Mouse (Mus musculus) liver, embryonic 14.5 days (tissue): Measurements from ENCODE around the gene Rbm38. TPM values are rescaled to one million over a fixed set of nuclear protein-coding genes. Genes with fewer than 3 reads are reported as not detected.
A peak's percentile ranks its signal among the peaks of the same experiment; 100 is the strongest.

ENCODE experiments used
- ATAC-seq: fragments of 200-750 bp; cut with Nextera tagmentation; 2 replicates; pipeline ENCODE4 v1.8.0; 2017; ENCODE audit warnings: moderate number of reproducible peaks, mild to moderate bottlenecking, moderate library complexity; ENCODE audit not compliant: insufficient read depth
- DNase-seq, 3 experiments: peaks; one replicate each; pipeline ENCODE4 v3.0.0-alpha.2; 2012 to 2013; ENCODE audit warnings: low read depth in 3 of 3, low spot score in 3 of 3
- H3K27ac ChIP-seq: fragments of 300-500 bp; sonication (generic); 2 replicates; pipeline ENCODE4 v1.5.1; 2014; ENCODE audit warnings: moderate library complexity, mild to moderate bottlenecking, control low read depth, inconsistent platforms
- H3K27me3 ChIP-seq: fragments of 300-500 bp; sonication (generic); 2 replicates; pipeline ENCODE4 v1.6.1; 2014; ENCODE audit warnings: mild to moderate bottlenecking, low read length, moderate library complexity; ENCODE audit not compliant: control insufficient read depth, insufficient read depth
- H3K36me3 ChIP-seq: fragments of 300-500 bp; sonication (generic); replicated peaks from 2 replicates; pipeline ENCODE4 v1.6.1; 2014; ENCODE audit warnings: low read depth; ENCODE audit not compliant: control insufficient read depth, insufficient read depth
- H3K4me1 ChIP-seq, 2 experiments: fragments of 200-500 bp in 1 of 2; fragments of 300-500 bp in 1 of 2; sonication (generic) in 1 of 2; replicated peaks; 2 replicates each; pipeline ENCODE4 v1.6.1; 2012 to 2014; ENCODE audit warnings: antibody characterized with exemption in 1 of 2, inconsistent platforms in 1 of 2, low read length in 1 of 2; ENCODE audit not compliant: control insufficient read depth in 2 of 2, insufficient read depth in 2 of 2
- H3K4me2 ChIP-seq: fragments of 300-500 bp; sonication (generic); 2 replicates; pipeline ENCODE4 v1.6.1; 2014; ENCODE audit warnings: low read depth, mild to moderate bottlenecking, control low read depth, moderate library complexity
- H3K4me3 ChIP-seq, 2 experiments: fragments of 200-500 bp in 1 of 2; fragments of 300-500 bp in 1 of 2; sonication (generic) in 1 of 2; 2 replicates each; pipeline ENCODE4 v1.5.1; 2012 to 2014; ENCODE audit warnings: low read depth in 2 of 2, low read length in 2 of 2, mild to moderate bottlenecking in 2 of 2, control low read depth in 1 of 2, inconsistent platforms in 1 of 2, moderate library complexity in 1 of 2; ENCODE audit not compliant: insufficient read depth in 1 of 2
- H3K9ac ChIP-seq: fragments of 300-500 bp; sonication (generic); replicated peaks from 2 replicates; pipeline ENCODE4 v1.6.1; 2014; ENCODE audit warnings: mild to moderate bottlenecking, control low read depth, moderate library complexity
- H3K9me3 ChIP-seq: fragments of 300-500 bp; sonication (generic); 2 replicates; pipeline ENCODE4 v1.6.1; 2016; ENCODE audit warnings: low read length, mixed read lengths; ENCODE audit not compliant: control insufficient read depth
- CTCF ChIP-seq: IDR thresholded peaks from 2 replicates; pipeline ENCODE4 v1.5.1; 2016; ENCODE audit warnings: antibody characterized with exemption, low read depth, control low read depth
- EP300 ChIP-seq: IDR thresholded peaks from 2 replicates; pipeline ENCODE4 v1.6.1; 2016; ENCODE audit warnings: antibody characterized with exemption, low read depth
- WGBS: fragments of 180-500 bp; shearing (Covaris S2); extraction: QIAGEN DNeasy Blood & Tissue Kit; methylation state at CpG from one replicate; pipeline ENCODE4 v1.1.7; 2014; ENCODE audit not compliant: insufficient replicate concordance; 5-methylcytosine and 5-hydroxymethylcytosine counted together
- polyA plus RNA-seq, 2 experiments: library from polyadenylated mRNA; depleted of rRNA in 1 of 2; stranded (reverse) in 1 of 2; unstranded in 1 of 2; fragments of >200 nt; fragmentation: Nextera tagmentation in 1 of 2; extraction: Ambion mirVana in 1 of 2; gene quantifications; 2 replicates each; pipeline versions ENCODE4 v1.2.1 to v1.2.3; 2012 to 2014

Gene Rbm38
- polyA plus RNA-seq, 2 experiments = 270 to 274 TPM

DNA sequence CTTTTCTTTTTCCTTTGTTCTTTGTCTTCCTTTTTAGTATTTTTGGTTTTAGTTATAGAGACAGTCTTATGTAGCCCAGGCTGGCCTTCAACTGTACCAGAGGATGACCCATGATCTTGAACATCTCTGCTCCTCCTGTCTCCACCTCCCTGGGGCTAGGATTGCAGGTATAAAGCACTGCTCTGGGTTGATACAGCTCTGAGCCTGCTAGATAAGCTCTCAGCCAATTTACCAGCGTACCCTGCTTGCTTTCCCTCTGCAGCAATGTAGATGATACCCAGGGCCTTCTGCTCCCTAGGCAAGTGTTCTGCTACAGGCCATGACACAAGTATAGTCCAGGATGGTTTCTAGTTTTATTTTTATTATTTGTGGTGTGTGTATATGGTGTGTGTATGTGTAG lies 21.6 kb downstream of the Rbm38 start:
- H3K27me3 ChIP-seq = no peaks in the 10 kb centered on the region
- H3K4me2 ChIP-seq = no peak overlapping the region
- H3K4me1 ChIP-seq = peaks cover 63 to 64% of the 10 kb centered on the region in 2 experiments
- ATAC-seq (no peak), DNase-seq (no peak)
- peak overlapping the region; percentile 100 for H3K27ac ChIP-seq
- H3K9me3 ChIP-seq = no peaks in the 10 kb centered on the region
- 0 out of 2 replicates have a peak overlapping the region, but pooled peaks have one; percentile 10 for H3K9ac ChIP-seq
- peak; percentile 59 for TF ChIP-seq EP300
- TF ChIP-seq CTCF = no peak
- no peaks in the 10 kb centered on the region; the same call in none of the 2 replicates for H3K36me3 ChIP-seq
- no peak overlapping the region for H3K4me3 ChIP-seq
- 14% methylated on average over 1 of the region's 1 CpGs for WGBS

DNA sequence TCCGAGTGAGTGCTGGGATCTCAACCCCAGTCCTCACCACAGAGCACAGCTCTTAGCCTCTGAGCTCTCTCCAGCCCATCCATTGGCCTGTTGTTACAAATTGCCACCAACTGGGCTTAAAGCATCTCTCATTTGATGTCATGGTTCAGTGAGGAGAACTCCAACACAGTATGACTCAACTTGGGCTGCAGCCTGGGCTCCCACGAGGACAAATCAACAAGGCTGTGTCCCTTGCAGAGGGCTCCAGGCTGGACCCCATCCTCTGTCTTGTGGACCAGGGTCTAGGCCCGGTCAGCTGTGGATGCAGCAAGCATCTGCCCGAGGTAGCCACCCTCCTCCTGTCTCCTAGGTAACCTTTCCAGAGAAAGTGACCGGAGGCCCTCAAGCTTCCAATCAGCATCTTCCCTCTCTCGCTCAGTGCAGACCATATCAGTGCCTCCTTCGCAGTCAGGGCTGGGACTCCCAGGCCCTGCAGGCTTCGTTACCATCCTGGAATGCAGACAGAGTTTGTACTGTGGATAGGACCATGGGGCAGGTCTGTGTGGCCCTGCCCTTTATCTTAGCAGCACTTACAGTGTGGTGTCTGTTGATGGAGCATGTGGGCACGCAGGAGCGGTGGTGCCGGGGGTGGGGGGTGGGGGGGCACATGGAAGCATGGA lies 22.3 kb downstream of the Rbm38 start:
- Histone ChIP-seq H3K9me3 (no peaks in the 10 kb centered on the region), H3K4me2 (no peak overlapping the region), H3K27ac (peak overlapping the region; percentile 100), H3K27me3 (no peaks in the 10 kb centered on the region), H3K4me1 (peaks cover 57% of the 10 kb centered on the region in 2 experiments), H3K4me3 (no peak overlapping the region), H3K9ac (0 out of 2 replicates have a peak overlapping the region, but pooled peaks have one; percentile 18), H3K36me3 (no peaks in the 10 kb centered on the region; the same call in none of the 2 replicates)
- no peak for ATAC-seq
- WGBS = 64% methylated on average over 11 of the region's 11 CpGs
- DNase-seq = no peak
- TF ChIP-seq EP300 = no peak

DNA sequence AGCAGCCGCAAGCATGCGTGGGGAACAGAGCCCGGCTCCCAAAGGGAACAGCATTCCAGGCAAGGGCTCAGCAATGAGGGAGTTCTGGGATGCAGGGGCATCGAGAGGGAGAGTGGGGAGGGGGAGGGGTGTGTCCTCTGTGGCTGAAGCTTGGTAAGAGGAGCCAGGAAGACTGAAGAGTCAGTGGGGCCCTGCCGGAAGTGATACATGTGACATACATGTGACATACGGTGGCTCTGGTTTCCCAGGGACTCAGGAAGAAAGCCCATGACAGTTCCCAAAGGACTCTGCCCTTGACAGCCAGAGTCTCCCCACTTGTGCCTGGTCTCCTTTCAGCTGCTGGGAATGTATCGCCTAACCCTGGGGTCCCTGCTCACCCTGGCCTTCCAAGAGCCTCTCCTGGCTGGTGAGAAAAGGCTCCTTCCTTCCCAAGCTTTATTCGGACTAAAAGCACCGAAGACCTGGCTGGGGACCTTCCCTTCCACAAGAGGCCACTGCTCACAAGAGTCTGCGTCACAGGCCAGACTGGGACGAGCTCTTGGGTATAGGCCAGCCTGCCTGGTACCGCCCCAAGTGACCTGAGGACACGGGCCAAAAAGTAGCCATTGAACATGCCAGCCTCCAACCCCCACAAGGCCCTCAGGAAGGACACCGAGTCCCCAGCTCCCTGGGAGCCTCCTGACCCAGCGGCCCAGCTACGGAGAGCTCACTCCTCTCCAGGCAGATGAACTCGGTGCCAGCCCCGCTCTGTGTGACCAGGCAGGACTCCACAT lies 24.1 kb downstream of the Rbm38 start:
- H3K9me3 ChIP-seq = no peaks in the 10 kb centered on the region

GRCm38 (mm10) chr2:173046582-173047297 lies 26.4 kb downstream of the Rbm38 start:
- H3K36me3 ChIP-seq = no peaks in the 10 kb centered on the region
- DNase-seq = no peak
- H3K9me3 ChIP-seq = no peaks in the 10 kb centered on the region
- H3K4me2 ChIP-seq = peak overlapping the region; percentile 2; the same call in 1 of the 2 replicates
- no peak overlapping the region for H3K4me3 ChIP-seq
- peaks cover 21 to 24% of the 10 kb centered on the region in 2 experiments for H3K4me1 ChIP-seq
- WGBS = 17% methylated on average over 15 of the region's 15 CpGs
- H3K27me3 ChIP-seq = no peaks in the 10 kb centered on the region
- TF ChIP-seq EP300 (no peak), CTCF (no peak)
- ATAC-seq = no peak
- H3K9ac ChIP-seq = no peak overlapping the region
- no peak overlapping the region; the same call in 1 of the 2 replicates for H3K27ac ChIP-seq

More for the DNA sequence above, 24.1 kb downstream of the Rbm38 start:
- H3K4me3 ChIP-seq = no peak overlapping the region
- no peak overlapping the region for H3K9ac ChIP-seq
- H3K4me1 ChIP-seq = peaks cover 44 to 46% of the 10 kb centered on the region in 2 experiments
- H3K27ac ChIP-seq = no peak overlapping the region
- TF ChIP-seq CTCF (no peak), EP300 (no peak)
- DNase-seq (no peak), ATAC-seq (no peak)
- no peaks in the 10 kb centered on the region; the same call in 1 of the 2 replicates for H3K36me3 ChIP-seq
- no peaks in the 10 kb centered on the region for H3K27me3 ChIP-seq
- WGBS = 76% methylated on average over 18 of the region's 18 CpGs
- H3K4me2 ChIP-seq = no peak overlapping the region
